Mouse (Mus musculus) left cerebral cortex, adult 9 months (tissue): ENCODE data around the gene Hmg20b.

Experiments used
- DNase-seq, 2 experiments: peaks; one replicate each; pipeline ENCODE4 v3.0.0; 2022; ENCODE audit warnings: low spot score in 2 of 2

Gene Hmg20b

GRCm38 (mm10) chr10:81378553-81379182 lies 28.4 kb upstream of the Hmg20b start:
- peak; percentile 99 to 100 for DNase-seq

- DNase-seq: no peak
Measured at GRCm38 (mm10) chr10:81377793-81378552, 27.7 kb upstream of the Hmg20b start, which contains the start of gene Fzr1. Gene Fzr1, minus strand, starts transcription at chr10:81378516.

GRCm38 (mm10) chr10:81377362-81377664 lies 27.0 kb upstream of the Hmg20b start:
- DNase-seq: no peak

GRCm38 (mm10) chr10:81376561-81377361 lies 26.5 kb upstream of the Hmg20b start:
- DNase-seq: no peak

- DNase-seq: no peak
Measured at GRCm38 (mm10) chr10:81375322-81375721, 25.0 kb upstream of the Hmg20b start.

- DNase-seq: no peak
Measured at GRCm38 (mm10) chr10:81367207-81367495, 16.9 kb upstream of the Hmg20b start.

GRCm38 (mm10) chr10:81366477-81367206 lies 16.4 kb upstream of the Hmg20b start:
- DNase-seq: no peak

- DNase-seq: no peak
Measured at GRCm38 (mm10) chr10:81365672-81366476, 15.6 kb upstream of the Hmg20b start, which contains the start of gene 4930404N11Rik. Gene 4930404N11Rik, minus strand, starts transcription at chr10:81365816.

- DNase-seq: peak in 1 of 2 experiments; percentile 70
Measured at GRCm38 (mm10) chr10:81365073-81365472, 14.8 kb upstream of the Hmg20b start.

GRCm38 (mm10) chr10:81364666-81365065 lies 14.4 kb upstream of the Hmg20b start:
- no peak for DNase-seq

- DNase-seq: no peak
Measured at GRCm38 (mm10) chr10:81363436-81364346, 13.4 kb upstream of the Hmg20b start.

GRCm38 (mm10) chr10:81362336-81362949 lies 12.2 kb upstream of the Hmg20b start:
- no peak for DNase-seq

- DNase-seq: no peak
Measured at GRCm38 (mm10) chr10:81360721-81361120, 10.4 kb upstream of the Hmg20b start.

GRCm38 (mm10) chr10:81358841-81359240 lies 8.6 kb upstream of the Hmg20b start:
- DNase-seq: no peak

- DNase-seq: no peak
Measured at GRCm38 (mm10) chr10:81358209-81358608, 7.9 kb upstream of the Hmg20b start.

GRCm38 (mm10) chr10:81356991-81357844 lies 6.9 kb upstream of the Hmg20b start, which contains the start of gene Mfsd12:
Gene Mfsd12, plus strand, starts transcription at chr10:81357491.
- DNase-seq: peak in 1 of 2 experiments; percentile 88

GRCm38 (mm10) chr10:81356352-81356990 lies 6.2 kb upstream of the Hmg20b start:
- no peak for DNase-seq

GRCm38 (mm10) chr10:81355533-81355932 lies 5.3 kb upstream of the Hmg20b start:
- DNase-seq: no peak
